Mouse (Mus musculus) liver, embryonic 14.5 days (tissue): Measurements from ENCODE around the gene Ing4.
A peak's percentile ranks its signal among the peaks of the same experiment; 100 is the strongest.

Experiments
- CTCF ChIP-seq: IDR thresholded peaks from 2 replicates; pipeline ENCODE4 v1.5.1; 2016; ENCODE audit warnings: antibody characterized with exemption, low read depth, control low read depth
- EP300 ChIP-seq: IDR thresholded peaks from 2 replicates; pipeline ENCODE4 v1.6.1; 2016; ENCODE audit warnings: antibody characterized with exemption, low read depth

- TF ChIP-seq CTCF, result peak; percentile 97
- TF ChIP-seq EP300, result no peak
Observed at GRCm38 (mm10) chr6:125081797-125082560, 42.4 kb downstream of the Ing4 start.
